Mouse (Mus musculus) splenic B cell, adult 2 months (primary cell): Measurements from ENCODE around the gene Ube2k.

Experiments
- DNase-seq: peaks from one replicate; pipeline ENCODE4 v3.0.0-alpha.2; 2011; ENCODE audit warnings: low read depth, low spot score
- H3K27me3 ChIP-seq: 2 replicates; pipeline ENCODE4 v1.6.1; 2012; ENCODE audit warnings: mild to moderate bottlenecking, low read length, moderate library complexity, mixed read lengths; ENCODE audit not compliant: control insufficient read depth, poor library complexity, insufficient read depth, severe bottlenecking
- H3K36me3 ChIP-seq: 2 replicates; pipeline ENCODE4 v1.6.1; 2012; ENCODE audit warnings: mild to moderate bottlenecking, low read length, moderate library complexity, mixed read lengths; ENCODE audit not compliant: control insufficient read depth, poor library complexity, insufficient read depth, severe bottlenecking

The Ube2k gene

DNA sequence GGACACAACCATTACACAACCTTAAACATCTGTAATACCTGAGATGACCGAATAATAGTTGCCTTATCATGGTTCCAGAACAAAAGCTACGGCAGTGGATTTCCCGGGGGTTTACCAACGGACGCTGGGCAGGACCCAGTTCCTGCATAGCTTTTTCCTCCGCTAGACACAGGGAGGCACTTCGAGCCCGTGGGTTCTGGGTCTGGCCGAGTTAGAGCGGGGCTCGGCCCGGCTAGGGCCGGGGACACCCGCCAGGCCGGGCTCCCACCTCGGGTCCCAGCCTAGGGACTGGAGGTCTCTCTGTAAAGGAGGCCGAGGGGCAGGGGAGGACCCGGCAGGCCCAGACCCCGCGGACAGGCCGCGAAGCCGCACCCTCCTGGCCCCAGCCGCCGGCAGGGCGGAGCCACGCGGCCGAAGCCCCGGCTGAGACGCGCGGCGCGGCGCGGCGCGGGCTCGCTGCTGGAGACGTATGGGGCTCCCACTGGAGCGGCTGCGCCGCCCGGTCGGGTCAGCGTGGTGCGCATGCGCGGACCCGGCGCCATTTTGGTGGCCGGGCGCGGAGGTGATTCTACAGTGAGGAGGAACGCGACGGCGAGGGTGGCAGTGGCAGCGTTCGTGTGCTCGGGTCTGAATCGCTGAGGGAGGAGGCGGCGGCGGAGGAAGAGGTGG, at the start of gene Ube2k, which contains the start of gene Smim14:
Gene Ube2k, plus strand, starts transcription at position 483 of the 669 bp plus-strand sequence.
Gene Smim14, minus strand, starts transcription at position 434 of the 669 bp plus-strand sequence.
- no peaks in the 10 kb centered on the region for H3K27me3 ChIP-seq
- H3K36me3 ChIP-seq: no peaks in the 10 kb centered on the region
- peak; percentile 96 for DNase-seq

DNA sequence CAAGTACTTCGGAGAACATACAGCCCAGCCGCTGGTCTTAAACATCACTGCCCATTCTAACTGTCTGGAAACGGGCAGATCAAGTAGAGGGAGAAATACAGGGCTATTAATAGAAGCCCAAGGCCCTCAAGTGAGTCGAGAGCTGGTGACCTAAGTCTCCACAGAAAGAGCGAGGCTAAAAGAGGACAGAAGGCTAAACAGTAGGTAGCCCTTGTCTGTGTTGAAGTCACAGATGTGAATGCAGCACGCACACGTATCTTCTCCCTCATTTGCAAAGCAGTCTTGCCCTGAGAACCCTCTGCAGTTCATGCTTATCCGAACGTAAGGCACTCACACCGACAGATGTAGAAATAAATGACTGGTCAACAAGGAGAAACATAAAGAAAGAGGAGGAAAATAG, 49.7 kb upstream of the Ube2k start:
- no peaks in the 10 kb centered on the region; the same call in 1 of the 2 replicates for H3K27me3 ChIP-seq
- H3K36me3 ChIP-seq: peaks cover 2% of the 10 kb centered on the region; the same call in 1 of the 2 replicates
- peak; percentile 57 for DNase-seq

DNA sequence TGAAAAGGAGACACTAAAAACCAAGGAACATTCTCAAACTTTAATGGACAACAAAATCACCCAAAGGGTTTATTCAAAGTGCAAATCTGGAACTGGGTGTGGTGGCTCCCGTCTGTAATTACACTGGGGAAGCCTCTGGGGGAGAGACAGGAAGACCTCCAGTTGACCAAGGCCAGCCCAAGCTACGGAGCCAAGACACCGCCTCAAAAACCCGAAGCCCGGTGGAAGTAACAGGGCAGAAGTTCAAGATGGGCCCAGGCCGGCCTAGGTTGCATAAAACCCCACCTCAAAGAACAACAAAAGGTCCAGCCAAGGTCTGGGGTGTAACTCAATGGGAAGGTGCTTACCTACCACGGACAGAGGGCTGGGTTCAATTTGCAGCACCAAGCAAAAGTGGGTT, 48.3 kb upstream of the Ube2k start:
- Histone ChIP-seq H3K27me3 (no peaks in the 10 kb centered on the region; the same call in 1 of the 2 replicates), H3K36me3 (peaks cover 2% of the 10 kb centered on the region; the same call in 1 of the 2 replicates)
- DNase-seq: no peak

DNA sequence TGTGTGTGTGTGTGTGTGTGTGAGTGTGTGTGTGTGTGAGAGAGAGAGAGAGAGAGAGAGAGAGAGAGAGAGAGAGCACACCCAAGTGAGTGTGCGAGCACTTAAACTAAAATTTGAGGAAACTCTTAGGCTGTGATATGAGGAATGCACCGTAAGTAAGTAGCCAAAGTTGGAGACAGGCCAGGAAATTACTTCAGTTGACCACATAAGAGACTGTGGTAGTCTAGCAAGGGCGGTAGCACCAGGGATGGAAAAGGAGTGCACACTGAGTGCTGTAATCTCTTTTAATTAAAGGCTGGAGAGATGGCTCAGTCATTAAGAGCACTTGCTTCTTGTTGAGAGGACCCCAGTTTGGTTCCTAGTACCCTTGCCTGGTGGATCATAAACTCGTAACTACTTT, 47.2 kb upstream of the Ube2k start:
- H3K36me3 ChIP-seq: peaks cover 2% of the 10 kb centered on the region; the same call in 1 of the 2 replicates
- peak; percentile 61 for DNase-seq
- no peaks in the 10 kb centered on the region; the same call in 1 of the 2 replicates for H3K27me3 ChIP-seq

DNA sequence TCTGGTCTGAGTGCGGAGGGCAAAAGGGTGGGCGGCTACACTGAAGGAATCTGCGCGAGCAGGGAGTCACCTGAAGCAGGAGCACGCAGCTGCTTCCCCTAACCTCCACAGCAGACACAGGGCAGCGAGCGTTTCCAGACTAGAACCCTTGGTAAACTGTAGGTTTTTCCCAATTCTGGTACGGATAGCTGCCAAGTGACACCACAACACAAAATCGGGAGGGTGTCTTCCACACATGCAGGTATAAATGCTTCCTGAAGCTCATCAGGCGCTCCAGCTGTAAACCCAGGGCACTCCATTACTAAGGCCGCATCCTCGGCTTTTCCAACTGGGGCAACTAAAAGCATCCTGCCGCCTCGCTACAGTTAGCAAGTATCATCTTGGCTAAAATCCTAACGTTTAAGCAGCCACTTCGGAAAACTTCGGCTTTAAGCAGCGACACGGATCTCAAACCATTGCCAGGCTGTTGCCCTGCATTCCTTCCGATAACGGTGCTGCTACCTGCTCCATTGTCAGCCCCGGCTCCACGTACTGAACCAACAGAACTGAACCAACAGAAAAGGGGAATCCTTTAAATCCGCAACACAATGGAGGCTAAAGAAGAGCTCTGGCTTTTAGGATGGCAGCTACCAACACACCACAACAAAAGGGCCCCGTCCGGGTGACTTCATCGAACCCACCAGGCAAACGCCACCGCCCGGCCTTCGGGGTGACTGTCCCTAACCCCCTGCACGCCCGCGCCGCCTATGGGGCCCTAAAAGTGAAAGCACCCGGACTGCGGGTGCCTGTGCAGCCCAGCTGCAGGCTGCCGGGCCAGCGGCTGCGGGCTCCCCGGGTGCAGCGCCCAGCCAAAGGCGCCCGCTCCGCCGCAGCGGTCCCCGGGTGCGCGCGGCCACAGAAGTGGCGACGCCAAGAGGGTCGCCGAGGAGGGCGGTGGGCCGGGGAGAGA, 45.0 kb upstream of the Ube2k start:
- Histone ChIP-seq H3K36me3 (peaks cover 2% of the 10 kb centered on the region; the same call in 1 of the 2 replicates), H3K27me3 (no peaks in the 10 kb centered on the region; the same call in 1 of the 2 replicates)
- DNase-seq: peak; percentile 87

DNA sequence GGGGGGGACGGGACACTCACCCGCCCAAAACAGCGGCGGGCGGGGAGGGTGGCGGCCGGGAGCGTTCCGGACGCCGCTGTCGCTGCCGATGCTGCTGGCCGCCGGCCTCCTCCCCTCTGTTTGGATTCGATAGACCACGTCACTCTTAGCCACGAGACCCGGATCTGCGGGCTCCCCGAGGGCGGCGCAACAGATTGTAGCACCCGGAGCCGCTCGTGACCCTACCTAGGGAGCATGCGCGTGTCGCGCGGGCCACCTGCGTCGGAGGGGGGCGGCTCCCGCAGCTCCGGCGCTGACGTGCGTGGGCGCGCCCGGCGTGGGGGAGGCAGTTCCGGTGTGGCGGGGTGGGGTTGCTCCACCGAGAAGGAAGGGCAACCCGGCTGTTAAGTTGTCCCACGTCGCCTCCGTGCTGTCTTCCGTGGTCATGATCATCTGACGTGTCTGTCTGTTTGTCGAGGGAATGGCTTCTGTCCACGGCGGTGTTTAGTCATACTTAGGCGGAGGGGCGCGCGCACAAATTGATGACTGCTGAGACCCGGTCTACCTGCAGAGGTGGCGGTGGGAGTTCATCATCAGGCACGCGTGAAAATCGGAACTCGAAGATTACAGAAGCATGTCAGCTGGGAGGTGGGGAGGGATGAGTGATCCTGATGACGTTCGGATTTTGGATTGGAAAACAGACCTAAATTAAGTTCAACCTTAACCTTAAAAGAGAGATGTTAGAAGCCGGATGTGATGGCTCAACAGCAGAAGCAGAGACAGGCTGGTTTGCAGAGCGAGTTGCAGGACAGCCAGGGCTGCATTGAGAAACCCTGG, 44.1 kb upstream of the Ube2k start, which contains the start of gene Gm43552:
Gene Gm43552, minus strand, starts transcription at position 118 of the 816 bp plus-strand sequence.
- peak; percentile 99 for DNase-seq
- no peaks in the 10 kb centered on the region for H3K27me3 ChIP-seq
- H3K36me3 ChIP-seq: peaks cover 2% of the 10 kb centered on the region; the same call in 1 of the 2 replicates

DNA sequence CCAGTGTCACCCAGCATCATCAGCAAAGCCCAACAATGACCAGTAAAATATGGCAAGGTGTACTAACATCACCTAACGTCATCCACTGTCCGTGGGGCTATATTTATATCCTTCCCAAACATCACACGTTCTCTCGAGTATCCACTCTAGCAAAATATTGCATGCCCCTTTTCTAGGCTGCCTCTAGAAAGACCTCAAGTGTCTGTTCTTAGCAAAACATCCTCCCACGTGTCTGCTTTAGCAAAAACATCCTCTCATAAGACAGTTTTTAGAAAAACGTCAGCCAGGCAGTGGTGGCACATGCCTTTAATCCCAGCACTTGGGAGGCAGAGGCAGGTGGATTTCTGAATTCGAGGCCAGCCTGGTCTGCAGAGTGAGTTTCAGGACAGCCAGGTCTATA, 36.8 kb upstream of the Ube2k start:
- Histone ChIP-seq H3K27me3 (no peaks in the 10 kb centered on the region), H3K36me3 (no peaks in the 10 kb centered on the region)
- DNase-seq: no peak

DNA sequence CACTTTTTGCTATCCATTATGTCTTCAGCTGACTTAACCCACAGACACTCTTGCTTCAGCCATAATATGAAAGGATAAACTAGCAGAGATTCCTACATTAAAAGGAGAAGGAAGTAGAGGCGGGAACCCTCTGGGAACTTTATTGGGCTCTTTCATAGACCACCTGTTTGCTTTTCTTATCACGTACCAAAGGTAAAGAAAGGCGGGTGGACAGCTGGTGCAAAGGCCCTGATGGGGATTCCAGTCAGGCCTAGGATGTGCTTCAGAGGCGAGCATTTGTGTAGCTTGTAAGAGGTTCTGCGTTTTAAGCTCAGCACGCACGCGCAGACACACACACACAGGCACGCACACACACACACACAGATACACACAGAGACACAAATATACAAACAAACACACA, 35.6 kb upstream of the Ube2k start:
- H3K36me3 ChIP-seq: no peaks in the 10 kb centered on the region
- no peak for DNase-seq
- no peaks in the 10 kb centered on the region for H3K27me3 ChIP-seq

DNA sequence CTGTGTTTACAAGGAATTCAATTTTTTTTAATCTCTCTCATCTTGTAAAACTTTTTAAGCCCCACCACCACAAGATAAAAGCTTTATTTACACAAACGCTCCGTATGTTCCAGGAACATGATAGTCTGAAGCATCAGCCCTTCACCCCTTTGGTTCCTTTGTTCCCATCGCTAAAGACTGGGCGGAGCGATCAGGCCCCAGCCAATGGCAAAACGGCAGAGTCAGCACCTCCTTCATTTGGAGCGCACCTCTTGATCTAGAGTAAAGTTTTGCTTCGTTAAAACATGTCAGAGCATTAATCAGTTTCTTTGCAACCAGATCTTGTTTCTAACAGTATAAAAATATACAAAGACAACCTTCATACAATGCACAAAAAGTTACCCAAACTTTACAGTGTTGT, 31.2 kb upstream of the Ube2k start:
- Histone ChIP-seq H3K36me3 (no peaks in the 10 kb centered on the region), H3K27me3 (no peaks in the 10 kb centered on the region)
- no peak for DNase-seq

DNA sequence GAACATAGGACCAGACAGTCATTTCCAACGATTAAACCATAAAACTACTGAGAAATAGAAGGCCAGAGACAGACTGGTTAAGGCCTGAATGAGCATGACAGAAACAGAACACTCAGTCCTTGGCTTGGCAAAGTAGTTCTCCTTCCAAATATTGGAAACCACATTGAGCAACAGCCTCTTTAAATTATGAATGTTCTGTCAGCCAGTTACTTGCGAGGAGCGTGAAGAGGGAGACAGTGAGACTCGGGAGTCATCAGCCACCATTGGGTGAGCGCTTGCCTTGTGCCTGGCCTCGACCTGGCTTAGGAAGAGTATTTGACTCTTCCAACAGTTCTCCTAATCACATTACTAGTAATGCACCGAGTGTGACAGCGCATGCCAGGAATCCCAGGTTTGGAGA, 28.6 kb upstream of the Ube2k start:
- no peaks in the 10 kb centered on the region for H3K27me3 ChIP-seq
- H3K36me3 ChIP-seq: no peaks in the 10 kb centered on the region
- no peak for DNase-seq

DNA sequence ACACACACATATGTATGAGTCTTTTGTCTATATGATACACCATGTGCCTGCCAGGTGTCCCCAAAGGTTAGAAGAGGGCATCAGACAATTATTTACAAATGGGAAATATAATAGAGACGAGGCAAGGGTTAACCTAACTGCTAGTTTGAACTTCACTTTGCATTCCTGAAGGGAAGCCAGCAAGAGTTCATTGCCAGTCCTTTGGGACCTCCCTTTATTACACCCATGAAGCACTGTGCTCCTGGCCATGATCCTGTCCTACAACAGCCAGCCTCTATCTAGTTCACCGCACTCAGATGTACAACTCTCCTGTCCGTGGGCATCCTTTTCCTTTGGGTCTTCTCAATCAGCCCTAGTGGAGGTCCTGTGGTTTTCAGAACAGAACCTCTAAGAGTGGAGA, 23.5 kb upstream of the Ube2k start:
- Histone ChIP-seq H3K27me3 (no peaks in the 10 kb centered on the region), H3K36me3 (no peaks in the 10 kb centered on the region)
- DNase-seq: no peak

DNA sequence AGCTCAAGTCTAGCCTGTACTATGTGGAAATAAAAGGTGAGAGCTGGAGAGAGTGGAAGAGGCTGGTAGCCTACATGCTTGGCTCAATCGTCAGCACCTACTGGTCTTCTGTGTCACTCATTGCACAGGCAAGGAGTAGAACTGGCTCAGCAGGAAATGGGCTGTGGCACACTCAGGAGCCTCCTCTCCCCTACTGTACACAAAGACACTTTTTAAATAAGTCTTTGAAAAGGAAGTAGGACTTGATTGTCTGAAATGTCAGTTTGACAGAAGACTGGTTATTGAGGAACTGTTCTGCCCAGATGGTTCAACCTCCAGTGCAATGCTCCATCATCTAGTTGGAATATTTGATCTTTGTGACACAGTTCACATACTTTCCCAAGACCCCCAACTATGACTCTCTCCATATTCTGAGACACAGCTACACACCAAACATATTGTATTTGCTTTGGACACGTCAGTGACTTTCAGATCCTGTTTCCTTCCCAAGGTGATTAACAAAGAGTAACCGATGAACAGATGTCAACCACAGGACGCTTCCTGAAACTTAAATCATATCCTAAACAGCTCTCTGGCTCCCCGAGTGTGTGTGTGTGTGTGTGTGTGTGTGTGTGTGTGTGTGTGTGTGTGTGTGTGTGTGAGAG, 22.3 kb upstream of the Ube2k start:
- peak; percentile 87 for DNase-seq

DNA sequence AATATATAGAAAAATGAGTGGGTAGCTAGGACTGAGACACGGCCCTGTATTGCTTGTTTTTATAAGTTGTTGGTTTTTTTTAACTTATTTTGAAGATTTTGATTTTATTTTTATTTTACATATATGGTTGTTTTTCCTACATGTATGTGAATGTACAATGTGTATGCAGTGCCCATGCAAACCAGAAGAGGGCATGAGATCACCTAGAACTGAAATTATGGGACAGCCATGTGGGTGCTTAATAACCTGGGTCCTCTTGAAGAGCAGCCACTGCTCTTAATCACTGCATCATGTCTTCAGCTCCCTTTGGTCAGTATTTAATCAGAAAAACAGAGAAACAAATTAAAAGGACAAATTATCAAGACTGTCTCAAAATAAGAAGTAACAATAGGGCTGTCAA, 15.2 kb upstream of the Ube2k start:
- Histone ChIP-seq H3K36me3 (no peaks in the 10 kb centered on the region), H3K27me3 (no peaks in the 10 kb centered on the region)
- peak; percentile 54 for DNase-seq

More for the DNA sequence above, 22.3 kb upstream of the Ube2k start:
- Histone ChIP-seq H3K27me3 (no peaks in the 10 kb centered on the region), H3K36me3 (no peaks in the 10 kb centered on the region)

DNA sequence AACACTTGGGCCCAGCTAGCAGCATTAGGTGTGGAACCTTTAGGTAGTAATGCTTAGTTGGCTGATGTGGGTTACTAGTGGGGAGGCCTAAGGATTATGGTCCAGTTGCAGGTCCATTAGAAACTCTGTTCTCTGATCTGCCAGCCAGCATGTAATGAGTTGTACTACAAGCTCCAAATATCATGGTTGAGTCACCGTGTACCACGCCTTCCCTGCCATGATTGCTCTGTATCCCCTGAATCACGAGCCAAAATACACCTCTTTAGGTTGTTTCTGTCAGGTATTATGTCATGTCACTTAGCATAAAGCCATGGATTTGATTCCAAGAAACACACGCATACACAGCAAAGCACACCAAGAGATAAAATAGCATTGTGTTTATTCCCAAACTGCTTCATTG, 12.2 kb upstream of the Ube2k start:
- H3K36me3 ChIP-seq: no peaks in the 10 kb centered on the region
- H3K27me3 ChIP-seq: no peaks in the 10 kb centered on the region

More for the DNA sequence above, 12.2 kb upstream of the Ube2k start:
- DNase-seq: no peak
